Mouse (Mus musculus) intestine, postnatal 0 days (tissue): ENCODE data around the gene Tlx2. TPM values are rescaled to one million over a fixed set of nuclear protein-coding genes. Genes with fewer than 3 reads are reported as not detected.

Experiments used
- ATAC-seq: fragments of 200-750 bp; cut with Nextera tagmentation; 2 replicates; pipeline ENCODE4 v1.8.0; 2017; ENCODE audit warnings: mild to moderate bottlenecking, moderate TSS enrichment, moderate library complexity
- H3K27ac ChIP-seq: fragments of 300-500 bp; sonication (generic); 2 replicates; pipeline ENCODE4 v1.5.1; 2014; ENCODE audit warnings: mild to moderate bottlenecking, low read depth, low read length, moderate library complexity
- H3K27me3 ChIP-seq: fragments of 300-500 bp; sonication (generic); replicated peaks from 2 replicates; pipeline ENCODE4 v1.6.1; 2014; ENCODE audit warnings: low read length, mixed read lengths; ENCODE audit not compliant: control insufficient read depth, insufficient read depth
- H3K36me3 ChIP-seq: fragments of 300-500 bp; sonication (generic); 2 replicates; pipeline ENCODE4 v1.6.1; 2014; ENCODE audit warnings: mild to moderate bottlenecking, moderate library complexity; ENCODE audit not compliant: control insufficient read depth, insufficient read depth
- H3K4me1 ChIP-seq: fragments of 300-500 bp; sonication (generic); replicated peaks from 2 replicates; pipeline ENCODE4 v1.6.1; 2014; ENCODE audit warnings: antibody characterized with exemption, low read length, mixed read lengths; ENCODE audit not compliant: control insufficient read depth, insufficient read depth
- H3K4me2 ChIP-seq: fragments of 300-500 bp; sonication (generic); replicated peaks from 2 replicates; pipeline ENCODE4 v1.6.1; 2014; ENCODE audit warnings: low read depth, mild to moderate bottlenecking, moderate library complexity
- H3K4me3 ChIP-seq: fragments of 300-500 bp; sonication (generic); 2 replicates; pipeline ENCODE4 v1.5.1; 2014; ENCODE audit warnings: low read depth, low read length
- H3K9ac ChIP-seq: fragments of 300-500 bp; sonication (generic); 2 replicates; pipeline ENCODE4 v1.6.1; 2014; ENCODE audit warnings: mild to moderate bottlenecking, low read depth, low read length
- H3K9me3 ChIP-seq: fragments of 300-500 bp; sonication (generic); 2 replicates; pipeline ENCODE4 v1.6.1; 2016; ENCODE audit warnings: mixed run types; ENCODE audit not compliant: control insufficient read depth
- CTCF ChIP-seq: sonication (generic); IDR thresholded peaks from 2 replicates; pipeline ENCODE4 v1.5.1; 2016; ENCODE audit warnings: low read depth, mild to moderate bottlenecking, control low read depth, antibody characterized with exemption, moderate library complexity
- WGBS: fragments of 180-500 bp; shearing (Covaris S2); extraction: QIAGEN DNeasy Blood & Tissue Kit; methylation state at CpG from one replicate; pipeline ENCODE4 v1.1.7; 2014; 5-methylcytosine and 5-hydroxymethylcytosine counted together
- polyA plus RNA-seq: library from polyadenylated mRNA; unstranded; fragments of >200 nt; fragmentation: Nextera tagmentation; extraction: Ambion mirVana; gene quantifications from 2 replicates; pipeline ENCODE4 v1.2.1, GENCODE M21; 2015

Tlx2 gene
- polyA plus RNA-seq = 7.6 and 8.4 TPM in 2 replicates

DNA sequence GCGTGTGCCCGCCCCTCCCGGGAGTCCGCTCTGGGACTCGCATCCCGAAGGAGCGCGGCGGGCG, at the start of gene Tlx2:
Gene Tlx2 (minus strand): TSS at position 47 of the 64 bp plus-strand sequence.
- TF ChIP-seq CTCF = no peak
- Histone ChIP-seq H3K36me3 (no peaks in the 10 kb centered on the region; the same call in 1 of the 2 replicates), H3K9me3 (no peaks in the 10 kb centered on the region), H3K27ac (no peak within 1 kb of the TSS), H3K4me1 (no peaks in the 10 kb centered on the region; the same call in 1 of the 2 replicates), H3K9ac (no peak within 1 kb of the TSS), H3K4me3 (peak within 1 kb of the TSS; percentile 39), H3K4me2 (peak within 1 kb of the TSS; percentile 63), H3K27me3 (peaks cover 91% of the 10 kb centered on the region)
- ATAC-seq = no peak
- 1% methylated on average over 10 of the region's 10 CpGs for WGBS

DNA sequence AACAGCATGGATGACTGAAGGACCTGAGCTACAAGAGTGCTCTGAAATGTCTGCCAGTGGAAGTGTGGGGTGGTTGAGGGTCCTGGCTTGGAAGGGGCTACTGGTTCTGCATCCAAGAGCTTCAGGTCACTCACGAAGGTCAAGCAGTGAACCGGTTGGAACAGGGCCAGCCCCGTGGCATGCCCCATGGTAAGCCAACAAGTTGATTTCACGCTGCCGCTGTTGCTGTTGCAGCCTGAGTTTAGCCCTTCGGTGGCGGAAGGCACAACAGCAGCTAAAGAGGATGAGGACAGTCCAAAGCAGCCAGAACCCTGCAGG, 49.6 kb upstream of the Tlx2 start:
- H3K9ac ChIP-seq = no peak overlapping the region
- no peak for ATAC-seq
- 74% methylated on average over 7 of the region's 7 CpGs for WGBS
- peaks cover 14% of the 10 kb centered on the region for H3K36me3 ChIP-seq
- 0 out of 2 replicates have a peak, but pooled peaks cover 8% of the 10 kb centered on the region for H3K4me1 ChIP-seq
- TF ChIP-seq CTCF = no peak
- H3K4me2 ChIP-seq = no peak overlapping the region
- no peaks in the 10 kb centered on the region for H3K9me3 ChIP-seq
- H3K27ac ChIP-seq = peak overlapping the region; percentile 24; the same call in 1 of the 2 replicates
- no peak overlapping the region for H3K4me3 ChIP-seq
- H3K27me3 ChIP-seq = no peaks in the 10 kb centered on the region

- 0 out of 2 replicates have a peak, but pooled peaks cover 5% of the 10 kb centered on the region for H3K4me1 ChIP-seq
- no peak overlapping the region for H3K9ac ChIP-seq
- ATAC-seq = no peak
- no peak for TF ChIP-seq CTCF
- H3K4me2 ChIP-seq = no peak overlapping the region
- H3K27me3 ChIP-seq = no peaks in the 10 kb centered on the region
- no peak overlapping the region for H3K4me3 ChIP-seq
- peaks cover 14% of the 10 kb centered on the region for H3K36me3 ChIP-seq
- 78% methylated on average over 14 of the region's 14 CpGs for WGBS
- no peak overlapping the region for H3K27ac ChIP-seq
- no peaks in the 10 kb centered on the region for H3K9me3 ChIP-seq
These were observed 49.0 kb upstream of the Tlx2 start for GRCm38 (mm10) chr6:83118825-83119733.

DNA sequence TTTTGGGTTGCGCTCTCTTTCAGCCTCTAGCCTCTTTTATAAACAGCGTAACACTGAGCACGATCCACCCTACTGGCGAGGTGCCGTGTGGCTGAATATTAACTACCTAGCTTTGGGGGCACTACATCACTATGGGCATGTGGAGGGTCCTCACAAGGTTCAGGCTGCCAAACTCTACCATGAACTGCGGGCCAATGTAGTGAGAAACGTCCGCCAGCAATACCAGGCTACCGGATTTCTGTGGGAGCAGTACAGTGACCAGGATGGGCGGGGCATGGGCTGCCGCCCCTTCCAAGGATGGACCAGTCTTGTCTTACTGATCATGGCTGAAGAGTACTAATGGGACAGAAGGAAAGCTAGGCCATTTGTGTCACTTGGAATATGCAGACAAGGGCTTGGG, 48.3 kb upstream of the Tlx2 start:
- no peak overlapping the region for H3K27ac ChIP-seq
- H3K4me3 ChIP-seq = no peak overlapping the region
- H3K4me2 ChIP-seq = no peak overlapping the region
- 75% methylated on average over 11 of the region's 11 CpGs for WGBS
- no peak for ATAC-seq
- H3K9me3 ChIP-seq = no peaks in the 10 kb centered on the region
- no peaks in the 10 kb centered on the region for H3K27me3 ChIP-seq
- H3K4me1 ChIP-seq = 0 out of 2 replicates have a peak, but pooled peaks cover 5% of the 10 kb centered on the region
- H3K36me3 ChIP-seq = peaks cover 14% of the 10 kb centered on the region
- H3K9ac ChIP-seq = no peak overlapping the region
- no peak for TF ChIP-seq CTCF

DNA sequence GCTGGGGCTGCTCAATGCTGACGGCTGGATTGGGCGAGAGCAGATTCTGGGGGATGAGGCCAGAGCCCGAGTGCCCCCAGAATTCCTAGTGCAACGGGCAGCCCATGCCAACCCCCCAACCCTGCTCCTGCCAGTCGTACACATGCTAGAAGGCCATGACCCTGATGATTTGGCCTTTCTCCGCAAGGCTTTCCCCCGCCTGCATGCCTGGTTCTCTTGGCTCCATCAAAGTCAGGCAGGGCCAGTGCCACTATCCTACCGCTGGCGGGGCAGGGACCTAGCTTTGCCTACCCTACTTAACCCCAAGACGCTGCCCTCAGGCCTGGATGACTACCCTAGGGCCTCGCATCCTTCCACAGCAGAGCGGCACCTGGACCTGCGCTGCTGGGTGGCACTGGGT, 47.5 kb upstream of the Tlx2 start:
- Histone ChIP-seq H3K9me3 (no peaks in the 10 kb centered on the region), H3K4me2 (no peak overlapping the region), H3K27ac (no peak overlapping the region), H3K9ac (no peak overlapping the region), H3K27me3 (no peaks in the 10 kb centered on the region), H3K4me1 (0 out of 2 replicates have a peak, but pooled peaks cover 5% of the 10 kb centered on the region), H3K36me3 (peaks cover 14% of the 10 kb centered on the region), H3K4me3 (no peak overlapping the region)
- TF ChIP-seq CTCF = no peak
- WGBS = 92% methylated on average over 13 of the region's 13 CpGs
- no peak for ATAC-seq

- no peak overlapping the region for H3K4me2 ChIP-seq
- H3K9me3 ChIP-seq = no peaks in the 10 kb centered on the region
- ATAC-seq = no peak
- no peak overlapping the region for H3K4me3 ChIP-seq
- WGBS = 81% methylated on average over 4 of the region's 4 CpGs
- no peaks in the 10 kb centered on the region for H3K27me3 ChIP-seq
- 0 out of 2 replicates have a peak, but pooled peaks cover 5% of the 10 kb centered on the region for H3K4me1 ChIP-seq
- no peak for TF ChIP-seq CTCF
- no peak overlapping the region for H3K9ac ChIP-seq
- no peak overlapping the region for H3K27ac ChIP-seq
- H3K36me3 ChIP-seq = peaks cover 14% of the 10 kb centered on the region
These were observed 47.0 kb upstream of the Tlx2 start for GRCm38 (mm10) chr6:83117165-83117438.
